Mouse (Mus musculus): Measurements from ENCODE around the gene Sds.

Gene Sds

GRCm38 (mm10) chr5:120476296-120476695 is at the start of gene Sds:
Gene Sds, plus strand, starts transcription at chr5:120476526.
- no peak for DNase-seq (ENCODE audit: inconsistent age in 2 of 2, low spot score in 1 of 2)

- no peak for DNase-seq (ENCODE audit: inconsistent age in 2 of 2, low spot score in 1 of 2)
Observed at GRCm38 (mm10) chr5:120426572-120426971, 49.8 kb upstream of the Sds start.

GRCm38 (mm10) chr5:120427451-120427938 is 48.8 kb upstream of the Sds start:
- no peak for DNase-seq (ENCODE audit: inconsistent age in 2 of 2, low spot score in 1 of 2)

GRCm38 (mm10) chr5:120428189-120428838 is 48.0 kb upstream of the Sds start:
- DNase-seq (ENCODE audit: inconsistent age in 2 of 2, low spot score in 1 of 2) = no peak

- no peak for DNase-seq (ENCODE audit: inconsistent age in 2 of 2, low spot score in 1 of 2)
Observed at GRCm38 (mm10) chr5:120428990-120429389, 47.3 kb upstream of the Sds start.

- DNase-seq (ENCODE audit: inconsistent age in 2 of 2, low spot score in 1 of 2) = no peak
Observed at GRCm38 (mm10) chr5:120429692-120430091, 46.6 kb upstream of the Sds start.

GRCm38 (mm10) chr5:120431001-120431583 is 45.2 kb upstream of the Sds start:
- no peak for DNase-seq (ENCODE audit: inconsistent age in 2 of 2, low spot score in 1 of 2)

- no peak for DNase-seq (ENCODE audit: inconsistent age in 2 of 2, low spot score in 1 of 2)
Observed at GRCm38 (mm10) chr5:120431649-120432485, 44.5 kb upstream of the Sds start, which contains the start of gene Lhx5. Gene Lhx5, plus strand, starts transcription at chr5:120431699.

GRCm38 (mm10) chr5:120432486-120433015 is 43.8 kb upstream of the Sds start:
- no peak for DNase-seq (ENCODE audit: inconsistent age in 2 of 2, low spot score in 1 of 2)

- DNase-seq (ENCODE audit: inconsistent age in 2 of 2, low spot score in 1 of 2) = no peak
Observed at GRCm38 (mm10) chr5:120433135-120433760, 43.1 kb upstream of the Sds start.

- no peak for DNase-seq (ENCODE audit: inconsistent age in 2 of 2, low spot score in 1 of 2)
Observed at GRCm38 (mm10) chr5:120434231-120434735, 42.0 kb upstream of the Sds start.

- DNase-seq (ENCODE audit: inconsistent age in 2 of 2, low spot score in 1 of 2) = no peak
Observed at GRCm38 (mm10) chr5:120435006-120435681, 41.2 kb upstream of the Sds start.

- no peak for DNase-seq (ENCODE audit: inconsistent age in 2 of 2, low spot score in 1 of 2)
Observed at GRCm38 (mm10) chr5:120435731-120436501, 40.4 kb upstream of the Sds start.

GRCm38 (mm10) chr5:120436885-120437495 is 39.3 kb upstream of the Sds start:
- DNase-seq (ENCODE audit: inconsistent age in 2 of 2, low spot score in 1 of 2) = no peak

GRCm38 (mm10) chr5:120437539-120437938 is 38.8 kb upstream of the Sds start:
- no peak for DNase-seq (ENCODE audit: inconsistent age in 2 of 2, low spot score in 1 of 2)

- DNase-seq (ENCODE audit: inconsistent age in 2 of 2, low spot score in 1 of 2) = no peak
Observed at GRCm38 (mm10) chr5:120437986-120438385, 38.3 kb upstream of the Sds start.

GRCm38 (mm10) chr5:120438469-120438868 is 37.9 kb upstream of the Sds start:
- no peak for DNase-seq (ENCODE audit: inconsistent age in 2 of 2, low spot score in 1 of 2)

GRCm38 (mm10) chr5:120438991-120439710 is 37.2 kb upstream of the Sds start:
- DNase-seq (ENCODE audit: inconsistent age in 2 of 2, low spot score in 1 of 2) = no peak

All from adrenal gland, adult (tissue).